Mouse (Mus musculus): ENCODE data around the gene Hif1an. TPM values are rescaled to one million over a fixed set of nuclear protein-coding genes. Genes with fewer than 3 reads are reported as not detected.

The Hif1an gene
- polyA plus RNA-seq, 1 experiment from 2014 or later: 10.1 TPM

- Histone ChIP-seq H3K27me3 (ENCODE audit: control insufficient read depth, insufficient read depth, low read length) (no peaks in the 10 kb centered on the region), H3K4me2 (replicated peaks; ENCODE audit: low read depth) (no peak overlapping the region), H3K9me3 (ENCODE audit: control insufficient read depth, low read length) (no peaks in the 10 kb centered on the region), H3K9ac (ENCODE audit: low read length) (no peak overlapping the region), H3K36me3 (ENCODE audit: control insufficient read depth, insufficient read depth, low read length) (no peaks in the 10 kb centered on the region), H3K4me1 (replicated peaks; ENCODE audit: control insufficient read depth, insufficient read depth) (no peaks in the 10 kb centered on the region), H3K4me3 (ENCODE audit: low read depth, low read length) (no peak overlapping the region), H3K27ac (replicated peaks) (no peak overlapping the region)
- 84% methylated on average over 10 of the region's 10 CpGs for WGBS
- TF ChIP-seq CTCF (IDR thresholded peaks at IDR 0.05; ENCODE audit: low read depth) (no peak), EP300 (optimal IDR thresholded peaks at IDR 0.05) (no peak)
- ATAC-seq (ENCODE audit: low FRiP score, low TSS enrichment) (no peak; the same call in 1 of the 2 replicates), DNase-seq (ENCODE audit: low spot score) (no peak)
Observed at GRCm38 (mm10) chr19:44582103-44582502, 19.5 kb downstream of the Hif1an start.

GRCm38 (mm10) chr19:44582638-44583309 lies 20.1 kb downstream of the Hif1an start:
- TF ChIP-seq CTCF (IDR thresholded peaks at IDR 0.05; ENCODE audit: low read depth): peak; percentile 100
- TF ChIP-seq EP300 (optimal IDR thresholded peaks at IDR 0.05): no peak
- no peaks in the 10 kb centered on the region for H3K4me1 ChIP-seq (replicated peaks; ENCODE audit: control insufficient read depth, insufficient read depth)
- no peak overlapping the region for H3K4me2 ChIP-seq (replicated peaks; ENCODE audit: low read depth)
- 37% methylated on average over 9 of the region's 9 CpGs for WGBS
- no peaks in the 10 kb centered on the region for H3K9me3 ChIP-seq (ENCODE audit: control insufficient read depth, low read length)
- DNase-seq (ENCODE audit: low spot score) (peak; percentile 93), ATAC-seq (ENCODE audit: low FRiP score, low TSS enrichment) (peak; percentile 89)
- H3K36me3 ChIP-seq (ENCODE audit: control insufficient read depth, insufficient read depth, low read length): no peaks in the 10 kb centered on the region
- H3K27ac ChIP-seq (replicated peaks): no peak overlapping the region
- no peaks in the 10 kb centered on the region for H3K27me3 ChIP-seq (ENCODE audit: control insufficient read depth, insufficient read depth, low read length)
- no peak overlapping the region for H3K4me3 ChIP-seq (ENCODE audit: low read depth, low read length)
- no peak overlapping the region for H3K9ac ChIP-seq (ENCODE audit: low read length)

- no peak for ATAC-seq (ENCODE audit: low FRiP score, low TSS enrichment)
- 43% methylated on average over 4 of the region's 4 CpGs for WGBS
- Histone ChIP-seq H3K9me3 (ENCODE audit: control insufficient read depth, low read length) (no peaks in the 10 kb centered on the region), H3K27ac (replicated peaks) (no peak overlapping the region), H3K4me1 (replicated peaks; ENCODE audit: control insufficient read depth, insufficient read depth) (no peaks in the 10 kb centered on the region), H3K4me3 (ENCODE audit: low read depth, low read length) (no peak overlapping the region), H3K4me2 (replicated peaks; ENCODE audit: low read depth) (no peak overlapping the region), H3K27me3 (ENCODE audit: control insufficient read depth, insufficient read depth, low read length) (no peaks in the 10 kb centered on the region), H3K36me3 (ENCODE audit: control insufficient read depth, insufficient read depth, low read length) (no peaks in the 10 kb centered on the region), H3K9ac (ENCODE audit: low read length) (no peak overlapping the region)
- TF ChIP-seq EP300 (optimal IDR thresholded peaks at IDR 0.05): no peak
- TF ChIP-seq CTCF (IDR thresholded peaks at IDR 0.05; ENCODE audit: low read depth): no peak
- no peak for DNase-seq (ENCODE audit: low spot score)
Observed at GRCm38 (mm10) chr19:44588036-44588435, 25.4 kb downstream of the Hif1an start.

DNA sequence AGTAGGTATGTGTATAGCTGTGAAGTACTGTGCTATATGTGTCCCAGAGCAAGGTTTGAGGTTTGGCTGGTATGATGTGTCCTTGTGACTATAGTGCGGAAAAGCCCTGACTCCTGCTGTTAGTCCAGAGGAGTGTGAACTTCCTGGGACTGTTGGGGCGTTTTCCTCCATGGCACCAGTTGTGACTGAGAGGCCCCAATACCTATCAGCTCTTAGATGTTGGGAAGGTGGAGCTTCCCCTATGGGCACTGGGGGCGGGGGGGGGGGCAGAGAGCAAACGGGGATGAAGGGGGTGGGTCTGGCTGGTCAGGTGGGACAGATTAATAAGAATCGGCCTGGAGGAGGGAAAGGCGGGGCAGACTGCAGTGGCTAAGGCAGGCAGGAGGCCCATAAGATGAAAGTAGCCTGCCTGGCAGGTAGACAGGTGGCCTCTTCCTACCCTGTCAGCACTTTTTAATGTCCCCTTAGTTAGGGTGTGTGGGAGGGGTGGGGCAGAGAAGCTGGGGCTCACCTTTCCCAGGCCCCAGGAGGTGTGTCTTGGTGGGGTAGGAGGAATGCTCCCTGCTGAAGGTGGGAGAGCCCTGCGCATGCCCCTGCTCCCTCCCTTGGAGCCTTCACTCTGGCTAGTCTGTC lies 27.1 kb downstream of the Hif1an start:
- Histone ChIP-seq H3K27ac (replicated peaks) (no peak overlapping the region), H3K9ac (ENCODE audit: low read length) (no peak overlapping the region), H3K4me2 (replicated peaks; ENCODE audit: low read depth) (no peak overlapping the region), H3K4me3 (ENCODE audit: low read depth, low read length) (no peak overlapping the region), H3K9me3 (ENCODE audit: control insufficient read depth, low read length) (no peaks in the 10 kb centered on the region), H3K36me3 (ENCODE audit: control insufficient read depth, insufficient read depth, low read length) (no peaks in the 10 kb centered on the region), H3K4me1 (replicated peaks; ENCODE audit: control insufficient read depth, insufficient read depth) (no peaks in the 10 kb centered on the region), H3K27me3 (ENCODE audit: control insufficient read depth, insufficient read depth, low read length) (no peaks in the 10 kb centered on the region)
- 26% methylated on average over 7 of the region's 7 CpGs for WGBS
- DNase-seq (ENCODE audit: low spot score): no peak
- TF ChIP-seq CTCF (IDR thresholded peaks at IDR 0.05; ENCODE audit: low read depth) (no peak), EP300 (optimal IDR thresholded peaks at IDR 0.05) (no peak)
- ATAC-seq (ENCODE audit: low FRiP score, low TSS enrichment): no peak

GRCm38 (mm10) chr19:44590992-44591391 lies 28.3 kb downstream of the Hif1an start:
- ATAC-seq (ENCODE audit: low FRiP score, low TSS enrichment): no peak
- Histone ChIP-seq H3K27ac (replicated peaks) (no peak overlapping the region), H3K4me3 (ENCODE audit: low read depth, low read length) (no peak overlapping the region), H3K36me3 (ENCODE audit: control insufficient read depth, insufficient read depth, low read length) (no peaks in the 10 kb centered on the region), H3K9me3 (ENCODE audit: control insufficient read depth, low read length) (no peaks in the 10 kb centered on the region), H3K9ac (ENCODE audit: low read length) (no peak overlapping the region), H3K4me2 (replicated peaks; ENCODE audit: low read depth) (no peak overlapping the region), H3K27me3 (ENCODE audit: control insufficient read depth, insufficient read depth, low read length) (no peaks in the 10 kb centered on the region), H3K4me1 (replicated peaks; ENCODE audit: control insufficient read depth, insufficient read depth) (no peaks in the 10 kb centered on the region)
- WGBS: 85% methylated on average over 18 of the region's 18 CpGs
- DNase-seq (ENCODE audit: low spot score): no peak
- no peak for TF ChIP-seq CTCF (IDR thresholded peaks at IDR 0.05; ENCODE audit: low read depth)
- no peak for TF ChIP-seq EP300 (optimal IDR thresholded peaks at IDR 0.05)

GRCm38 (mm10) chr19:44591638-44592037 lies 29.0 kb downstream of the Hif1an start:
- no peak overlapping the region for H3K4me2 ChIP-seq (replicated peaks; ENCODE audit: low read depth)
- H3K4me3 ChIP-seq (ENCODE audit: low read depth, low read length): no peak overlapping the region
- no peak overlapping the region for H3K9ac ChIP-seq (ENCODE audit: low read length)
- no peaks in the 10 kb centered on the region for H3K4me1 ChIP-seq (replicated peaks; ENCODE audit: control insufficient read depth, insufficient read depth)
- ATAC-seq (ENCODE audit: low FRiP score, low TSS enrichment): no peak
- 66% methylated on average over 6 of the region's 6 CpGs for WGBS
- no peaks in the 10 kb centered on the region for H3K27me3 ChIP-seq (ENCODE audit: control insufficient read depth, insufficient read depth, low read length)
- no peaks in the 10 kb centered on the region for H3K9me3 ChIP-seq (ENCODE audit: control insufficient read depth, low read length)
- TF ChIP-seq EP300 (optimal IDR thresholded peaks at IDR 0.05) (no peak), CTCF (IDR thresholded peaks at IDR 0.05; ENCODE audit: low read depth) (no peak)
- no peak for DNase-seq (ENCODE audit: low spot score)
- H3K36me3 ChIP-seq (ENCODE audit: control insufficient read depth, insufficient read depth, low read length): no peaks in the 10 kb centered on the region
- no peak overlapping the region for H3K27ac ChIP-seq (replicated peaks)
